Mouse (Mus musculus): ENCODE measurements around the gene Olfr433.
"Not testable (repeated sequence)": the region's sequence is repeated elsewhere in the genome, so short reads cannot be mapped to it uniquely, and the experiment has no call there.

Gene Olfr433

GRCm38 (mm10) chr1:174040523-174041177 lies at the start of gene Olfr433:
Gene Olfr433, plus strand, starts transcription at chr1:174040705.
- peak; percentile 29 for DNase-seq (ENCODE audit: low spot score)

GRCm38 (mm10) chr1:173995003-173995402 lies 45.5 kb upstream of the Olfr433 start:
- DNase-seq (ENCODE audit: low spot score) = no peak

GRCm38 (mm10) chr1:174004352-174005109 lies 36.0 kb upstream of the Olfr433 start:
- DNase-seq (ENCODE audit: low spot score) = not testable (repeated sequence)

GRCm38 (mm10) chr1:174007050-174007449 lies 33.5 kb upstream of the Olfr433 start:
- DNase-seq (ENCODE audit: low spot score) = not testable (repeated sequence)

GRCm38 (mm10) chr1:174031698-174032097 lies 8.8 kb upstream of the Olfr433 start, which contains the start of gene Ifi205:
Gene Ifi205, minus strand, starts transcription at chr1:174031810.
- no peak for DNase-seq (ENCODE audit: low spot score)

- DNase-seq (ENCODE audit: low spot score) = no peak
Measured at GRCm38 (mm10) chr1:174035841-174036240, 4.7 kb upstream of the Olfr433 start.

GRCm38 (mm10) chr1:174038480-174038879 lies 2.0 kb upstream of the Olfr433 start:
- no peak for DNase-seq (ENCODE audit: low spot score)

GRCm38 (mm10) chr1:174042091-174042884 lies 1.8 kb downstream of the Olfr433 start:
- DNase-seq (ENCODE audit: low spot score) = not testable (repeated sequence)

GRCm38 (mm10) chr1:174044431-174044830 lies 3.9 kb downstream of the Olfr433 start:
- no peak for DNase-seq (ENCODE audit: low spot score)

GRCm38 (mm10) chr1:174048227-174048626 lies 7.7 kb downstream of the Olfr433 start:
- not testable (repeated sequence) for DNase-seq (ENCODE audit: low spot score)

- no peak for DNase-seq (ENCODE audit: low spot score)
Measured at GRCm38 (mm10) chr1:174048893-174049292, 8.4 kb downstream of the Olfr433 start, which contains the start of gene Olfr432. Gene Olfr432, plus strand, starts transcription at chr1:174049205.

GRCm38 (mm10) chr1:174049357-174049756 lies 8.9 kb downstream of the Olfr433 start:
- not testable (repeated sequence) for DNase-seq (ENCODE audit: low spot score)

- DNase-seq (ENCODE audit: low spot score) = no peak
Measured at GRCm38 (mm10) chr1:174050532-174050931, 10.0 kb downstream of the Olfr433 start.

- DNase-seq (ENCODE audit: low spot score) = no peak
Measured at GRCm38 (mm10) chr1:174051515-174051914, 11.0 kb downstream of the Olfr433 start.

GRCm38 (mm10) chr1:174051931-174052536 lies 11.5 kb downstream of the Olfr433 start:
- no peak for DNase-seq (ENCODE audit: low spot score)

GRCm38 (mm10) chr1:174052981-174053380 lies 12.5 kb downstream of the Olfr433 start:
- no peak for DNase-seq (ENCODE audit: low spot score)

- no peak for DNase-seq (ENCODE audit: low spot score)
Measured at GRCm38 (mm10) chr1:174055248-174055647, 14.7 kb downstream of the Olfr433 start.

- DNase-seq (ENCODE audit: low spot score) = no peak
Measured at GRCm38 (mm10) chr1:174066305-174066704, 25.8 kb downstream of the Olfr433 start, which contains the start of gene Olfr430. Gene Olfr430, plus strand, starts transcription at chr1:174066605.

GRCm38 (mm10) chr1:174084031-174084430 lies 43.5 kb downstream of the Olfr433 start, which contains the start of gene Olfr429:
Gene Olfr429, plus strand, starts transcription at chr1:174084331.
- no peak for DNase-seq (ENCODE audit: low spot score)

Data from ovary, adult 18-20 months (tissue).